Mouse (Mus musculus) midbrain, embryonic 15.5 days (tissue): Measurements from ENCODE around the gene Satb2. TPM values are rescaled to one million over a fixed set of nuclear protein-coding genes. Genes with fewer than 3 reads are reported as not detected.
A peak's percentile ranks its signal among the peaks of the same experiment; 100 is the strongest.

ENCODE experiments used
- ATAC-seq: fragments of 200-750 bp; cut with Nextera tagmentation; replicated peaks from 2 replicates; pipeline ENCODE4 v1.8.0; 2017; ENCODE audit warnings: moderate TSS enrichment
- H3K27ac ChIP-seq: fragments of 300-500 bp; sonication (generic); 2 replicates; pipeline ENCODE4 v1.5.1; 2015; ENCODE audit warnings: mild to moderate bottlenecking, inconsistent platforms
- H3K27me3 ChIP-seq: fragments of 300-500 bp; sonication (generic); replicated peaks from 2 replicates; pipeline ENCODE4 v1.6.1; 2015; ENCODE audit warnings: inconsistent platforms
- H3K36me3 ChIP-seq: fragments of 300-500 bp; sonication (generic); replicated peaks from 2 replicates; pipeline ENCODE4 v1.6.1; 2015; ENCODE audit warnings: inconsistent platforms
- H3K4me1 ChIP-seq: fragments of 300-500 bp; sonication (generic); 2 replicates; pipeline ENCODE4 v1.6.1; 2015; ENCODE audit warnings: inconsistent platforms
- H3K4me2 ChIP-seq: fragments of 300-500 bp; sonication (generic); 2 replicates; pipeline ENCODE4 v1.6.1; 2015; ENCODE audit warnings: inconsistent platforms, mild to moderate bottlenecking, moderate library complexity
- H3K4me3 ChIP-seq: fragments of 300-500 bp; sonication (generic); 2 replicates; pipeline ENCODE4 v1.5.1; 2015; ENCODE audit warnings: mild to moderate bottlenecking, inconsistent platforms
- H3K9ac ChIP-seq: fragments of 300-500 bp; sonication (generic); 2 replicates; pipeline ENCODE4 v1.6.1; 2015; ENCODE audit warnings: mild to moderate bottlenecking, inconsistent platforms
- H3K9me3 ChIP-seq: fragments of 300-500 bp; sonication (generic); 2 replicates; pipeline ENCODE4 v1.6.1; 2016; ENCODE audit warnings: inconsistent platforms
- WGBS: fragments of 180-500 bp; shearing (Covaris S2); methylation state at CpG from one replicate; pipeline ENCODE4 v1.1.7; 2015; ENCODE audit warnings: mixed read lengths; 5-methylcytosine and 5-hydroxymethylcytosine counted together
- polyA plus RNA-seq: library from polyadenylated mRNA; unstranded; fragments of >200 nt; fragmentation: Nextera tagmentation; extraction: Ambion mirVana; gene quantifications from 2 replicates; pipeline ENCODE4 v1.2.1, GENCODE M21; 2015

The Satb2 gene
- polyA plus RNA-seq, 1 experiment from 2014 or later, result 0.80 TPM

DNA sequence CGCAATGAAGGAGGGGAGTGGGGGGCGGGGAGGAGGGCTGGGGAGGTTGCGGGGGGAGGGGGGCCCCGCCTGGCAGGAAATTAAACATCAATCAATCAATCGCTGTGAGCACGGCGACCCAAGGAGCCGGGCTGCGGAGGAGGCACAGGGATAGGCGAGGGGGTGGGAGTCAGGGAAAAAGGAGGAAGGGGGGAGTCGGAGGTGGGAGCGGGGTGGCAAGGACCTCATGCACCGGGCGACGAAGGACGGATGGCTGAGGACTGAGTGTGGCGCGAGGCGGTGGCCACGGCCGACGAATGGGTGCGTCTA is 6.6 kb downstream of the Satb2 start:
- H3K9ac ChIP-seq, result peak overlapping the region; percentile 49
- WGBS, result under 1% methylated on average over 23 of the region's 23 CpGs

DNA sequence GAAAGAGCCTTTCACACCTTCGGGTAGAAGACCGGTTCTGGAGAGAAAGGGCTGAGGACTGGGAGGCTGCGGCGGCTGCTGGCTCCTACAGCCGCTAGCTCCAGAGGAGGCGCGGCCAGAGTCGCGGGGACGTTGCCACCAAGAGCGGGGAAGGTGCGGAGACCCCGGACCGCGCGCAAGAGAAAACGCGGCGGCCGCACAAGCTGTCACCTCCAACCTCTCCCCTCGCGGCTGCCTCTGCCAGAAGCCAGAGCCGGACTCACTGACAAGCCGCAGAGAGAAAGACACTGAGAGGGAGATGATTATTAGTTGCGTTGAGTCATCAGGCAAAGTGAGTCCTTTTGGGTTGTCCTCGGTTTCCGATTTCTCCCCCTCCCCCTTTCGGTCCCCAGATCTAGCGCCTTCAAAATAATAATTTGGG is 7.0 kb downstream of the Satb2 start:
- peaks cover 48% of the 10 kb centered on the region for H3K27me3 ChIP-seq
- peak overlapping the region; percentile 26; the same call in 1 of the 2 replicates for H3K9ac ChIP-seq
- peak; percentile 18 for ATAC-seq
- peak overlapping the region; percentile 100 for H3K4me2 ChIP-seq
- 0% methylated on average over 29 of the region's 29 CpGs for WGBS
- H3K36me3 ChIP-seq, result no peaks in the 10 kb centered on the region
- H3K4me1 ChIP-seq, result peaks cover 43% of the 10 kb centered on the region
- H3K4me3 ChIP-seq, result peak overlapping the region; percentile 67
- H3K27ac ChIP-seq, result no peak overlapping the region
- no peaks in the 10 kb centered on the region for H3K9me3 ChIP-seq

More for the DNA sequence above, 6.6 kb downstream of the Satb2 start:
- Histone ChIP-seq H3K9me3 (no peaks in the 10 kb centered on the region), H3K27me3 (peaks cover 50% of the 10 kb centered on the region), H3K4me1 (peaks cover 47% of the 10 kb centered on the region), H3K36me3 (no peaks in the 10 kb centered on the region), H3K4me2 (peak overlapping the region; percentile 100), H3K4me3 (peak overlapping the region; percentile 67), H3K27ac (peak overlapping the region; percentile 58; the same call in 1 of the 2 replicates)
- ATAC-seq, result no peak; the same call in 1 of the 2 replicates

DNA sequence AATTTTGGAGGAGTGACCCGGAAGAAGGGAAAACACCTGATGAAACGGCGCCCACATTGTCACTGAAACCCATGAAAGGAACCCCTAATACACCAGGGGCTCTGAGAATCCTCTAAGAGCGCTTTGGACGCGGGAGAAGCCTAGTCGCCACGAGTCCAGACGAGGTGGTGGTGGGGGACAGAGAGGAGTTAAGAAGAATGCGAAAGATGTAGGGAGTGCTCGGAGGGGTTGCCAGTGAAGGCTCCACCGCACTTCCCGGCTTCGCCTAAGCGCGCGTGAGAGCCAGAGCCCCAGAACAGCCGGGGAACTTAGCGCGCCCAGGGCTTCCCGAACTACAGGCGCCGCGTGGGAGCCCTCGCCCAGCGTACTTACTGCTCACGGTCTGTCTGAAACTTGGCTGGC is 7.7 kb downstream of the Satb2 start:
- Histone ChIP-seq H3K9me3 (no peaks in the 10 kb centered on the region), H3K9ac (0 out of 2 replicates have a peak overlapping the region, but pooled peaks have one; percentile 26), H3K4me2 (peak overlapping the region; percentile 100), H3K27ac (no peak overlapping the region), H3K36me3 (no peaks in the 10 kb centered on the region), H3K4me1 (peaks cover 43% of the 10 kb centered on the region), H3K4me3 (peak overlapping the region; percentile 67), H3K27me3 (peaks cover 43% of the 10 kb centered on the region)
- under 1% methylated on average over 27 of the region's 27 CpGs for WGBS
- no peak for ATAC-seq

DNA sequence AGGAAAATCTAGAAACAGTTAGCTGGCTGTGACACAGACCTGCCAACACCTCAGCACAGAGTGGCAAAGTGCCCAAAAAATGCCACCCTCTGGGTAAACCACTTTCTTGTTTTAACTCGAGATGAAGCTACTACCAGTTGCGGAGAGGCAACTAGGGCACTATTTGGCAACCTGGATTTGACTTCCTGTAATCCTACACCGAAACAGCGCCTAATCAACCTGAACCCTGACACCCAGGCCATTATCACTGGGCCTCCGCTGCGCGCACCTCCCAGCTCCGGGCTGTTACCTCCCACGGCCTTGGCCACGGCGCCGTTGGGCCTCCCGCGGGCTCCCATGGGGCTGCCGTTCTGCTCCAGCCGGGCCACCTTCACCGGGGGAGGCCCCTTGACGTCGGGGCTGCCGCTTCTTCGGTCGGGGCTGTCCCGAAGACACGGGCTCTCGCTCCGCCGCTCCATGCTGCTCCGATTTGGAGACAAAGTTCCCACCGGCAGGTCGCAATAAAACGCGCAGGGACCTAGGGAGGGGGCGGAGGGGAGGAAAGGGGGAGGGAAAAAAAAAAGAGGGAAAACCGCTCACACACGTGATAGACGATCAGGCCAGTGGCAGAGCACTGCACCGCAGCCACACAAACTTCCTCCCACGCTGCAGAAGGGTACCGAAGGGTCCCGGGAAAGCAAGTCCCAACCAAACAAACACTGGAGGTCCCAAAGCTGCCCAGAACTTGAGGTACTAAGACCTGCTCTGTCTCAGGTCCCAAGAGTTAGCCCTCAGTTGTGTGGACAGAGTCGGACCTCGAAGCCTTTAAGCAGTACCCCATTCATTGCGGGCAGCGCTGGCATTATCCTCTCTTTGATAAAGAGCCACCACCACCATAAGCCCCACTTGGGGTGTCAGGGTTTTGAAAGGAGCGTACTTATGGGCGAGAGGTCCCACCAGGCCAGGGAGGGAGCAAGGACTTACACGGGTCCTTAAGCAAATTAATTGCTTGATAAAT is 8.8 kb downstream of the Satb2 start:
- Histone ChIP-seq H3K9me3 (no peaks in the 10 kb centered on the region), H3K27me3 (peaks cover 37% of the 10 kb centered on the region), H3K4me2 (peak overlapping the region; percentile 100), H3K4me1 (peaks cover 43% of the 10 kb centered on the region), H3K27ac (no peak overlapping the region), H3K4me3 (peak overlapping the region; percentile 27), H3K36me3 (no peaks in the 10 kb centered on the region), H3K9ac (no peak overlapping the region)
- WGBS, result 2% methylated on average over 47 of the region's 47 CpGs
- no peak for ATAC-seq

DNA sequence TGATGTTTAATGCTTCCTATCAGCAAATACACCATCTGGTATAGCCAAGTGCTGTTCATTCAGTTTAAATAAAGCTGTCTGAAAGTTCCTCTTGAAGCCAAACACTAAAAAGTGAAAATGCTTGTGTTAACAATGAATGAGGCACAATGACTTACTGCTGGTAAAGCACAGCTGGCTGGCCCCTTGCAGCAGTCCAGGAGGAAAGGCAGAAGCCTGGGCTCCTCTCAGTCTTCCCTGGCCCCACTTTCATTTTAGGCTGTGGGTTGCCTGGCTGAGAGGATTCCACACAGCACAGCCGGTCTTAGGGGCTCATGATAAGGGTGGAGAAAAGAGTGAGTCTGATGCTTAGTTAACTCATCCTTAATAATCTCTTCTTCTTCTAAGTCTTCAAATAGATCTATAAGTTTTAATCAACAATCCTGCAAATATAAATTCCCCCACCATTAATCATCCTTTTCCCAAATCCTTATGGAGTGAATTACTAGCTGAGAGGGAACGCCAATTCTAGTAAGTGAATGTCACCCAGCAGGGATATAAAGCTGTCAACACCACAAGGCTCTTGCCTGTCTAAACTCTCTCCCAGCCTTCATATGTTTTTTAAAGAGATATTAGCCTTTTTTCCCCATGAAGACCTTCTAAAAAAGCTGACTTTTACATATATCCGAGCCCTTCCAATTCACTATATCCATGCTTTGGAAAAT is 12.4 kb downstream of the Satb2 start:
- 63% methylated on average over 3 of the region's 3 CpGs for WGBS
- no peak for ATAC-seq

DNA sequence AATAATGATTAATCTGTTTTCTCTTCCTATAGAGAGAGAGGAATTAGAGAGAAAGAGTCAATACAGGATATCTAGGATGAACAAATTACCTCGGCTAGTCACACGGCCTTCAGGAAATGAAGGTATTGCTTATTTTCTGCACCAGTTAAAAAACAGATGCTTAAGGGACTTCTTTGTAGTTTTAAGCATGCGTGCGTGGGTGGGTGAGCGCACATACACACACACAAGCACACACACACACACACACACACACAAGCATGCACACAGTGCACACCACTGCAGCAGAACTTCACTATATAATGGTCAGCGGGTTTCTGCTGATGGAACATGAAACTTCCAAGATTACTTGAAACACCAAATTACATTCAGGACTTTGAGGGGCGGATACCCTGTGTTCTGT is 14.0 kb downstream of the Satb2 start:
- no peaks in the 10 kb centered on the region for H3K9me3 ChIP-seq
- ATAC-seq, result no peak
- WGBS, result 91% methylated on average over 7 of the region's 7 CpGs
- H3K4me2 ChIP-seq, result no peak overlapping the region
- H3K27me3 ChIP-seq, result peaks cover 24% of the 10 kb centered on the region
- H3K27ac ChIP-seq, result no peak overlapping the region
- no peak overlapping the region for H3K4me3 ChIP-seq
- no peak overlapping the region for H3K9ac ChIP-seq
- no peaks in the 10 kb centered on the region for H3K36me3 ChIP-seq
- H3K4me1 ChIP-seq, result peaks cover 1% of the 10 kb centered on the region

More for the DNA sequence above, 12.4 kb downstream of the Satb2 start:
- H3K9me3 ChIP-seq, result no peaks in the 10 kb centered on the region
- no peak overlapping the region for H3K4me3 ChIP-seq
- no peak overlapping the region for H3K9ac ChIP-seq
- peaks cover 15% of the 10 kb centered on the region for H3K4me1 ChIP-seq
- peaks cover 37% of the 10 kb centered on the region for H3K27me3 ChIP-seq
- no peaks in the 10 kb centered on the region for H3K36me3 ChIP-seq
- H3K27ac ChIP-seq, result no peak overlapping the region
- H3K4me2 ChIP-seq, result no peak overlapping the region

DNA sequence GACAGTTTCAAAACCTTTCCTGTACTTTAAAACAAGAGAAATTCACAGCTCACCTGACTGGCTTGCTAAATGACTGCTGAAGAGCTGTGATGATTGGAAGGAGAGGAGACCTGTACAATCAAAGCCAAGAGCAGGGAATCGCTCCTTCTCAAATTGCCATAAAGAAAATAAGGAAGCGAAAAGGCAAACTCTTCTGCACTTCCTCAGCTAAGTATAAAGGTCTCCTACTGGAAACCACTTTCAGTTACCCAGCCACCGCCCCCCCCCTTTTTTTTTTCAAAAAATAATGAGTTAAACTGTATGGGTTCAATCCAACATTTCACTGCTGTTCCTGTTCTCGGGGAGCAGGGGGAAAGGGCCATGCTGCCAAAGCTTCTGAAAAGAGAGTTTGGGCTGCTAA is 15.2 kb downstream of the Satb2 start:
- Histone ChIP-seq H3K27me3 (peaks cover 12% of the 10 kb centered on the region), H3K9ac (no peak overlapping the region), H3K4me2 (no peak overlapping the region), H3K9me3 (no peaks in the 10 kb centered on the region), H3K4me1 (no peaks in the 10 kb centered on the region), H3K36me3 (no peaks in the 10 kb centered on the region), H3K27ac (no peak overlapping the region), H3K4me3 (no peak overlapping the region)
- 73% methylated on average over 4 of the region's 4 CpGs for WGBS
- no peak for ATAC-seq

DNA sequence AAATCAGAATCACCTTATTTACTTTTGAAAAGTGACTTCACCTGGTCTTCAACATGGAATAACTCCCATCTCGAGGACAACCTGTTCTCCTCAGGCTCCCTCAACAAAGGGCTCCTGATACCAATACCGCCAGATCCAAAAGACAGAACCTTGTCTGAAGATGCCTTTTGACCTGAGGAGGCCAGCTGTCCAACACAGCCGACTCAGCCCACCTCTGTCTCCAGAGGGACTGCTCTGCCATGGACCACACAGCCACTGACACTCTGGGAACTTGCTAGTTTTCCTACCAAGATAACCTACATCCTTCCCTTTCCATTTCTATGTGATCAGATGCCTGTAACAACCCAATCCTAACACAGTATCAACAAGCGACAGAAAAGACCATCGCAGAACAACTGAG is 19.5 kb downstream of the Satb2 start:
- Histone ChIP-seq H3K4me1 (no peaks in the 10 kb centered on the region), H3K27me3 (no peaks in the 10 kb centered on the region), H3K4me2 (no peak overlapping the region), H3K36me3 (no peaks in the 10 kb centered on the region), H3K27ac (no peak overlapping the region), H3K9ac (no peak overlapping the region), H3K4me3 (no peak overlapping the region), H3K9me3 (no peaks in the 10 kb centered on the region)
- no peak for ATAC-seq
- WGBS, result 92% methylated on average over 5 of the region's 5 CpGs

DNA sequence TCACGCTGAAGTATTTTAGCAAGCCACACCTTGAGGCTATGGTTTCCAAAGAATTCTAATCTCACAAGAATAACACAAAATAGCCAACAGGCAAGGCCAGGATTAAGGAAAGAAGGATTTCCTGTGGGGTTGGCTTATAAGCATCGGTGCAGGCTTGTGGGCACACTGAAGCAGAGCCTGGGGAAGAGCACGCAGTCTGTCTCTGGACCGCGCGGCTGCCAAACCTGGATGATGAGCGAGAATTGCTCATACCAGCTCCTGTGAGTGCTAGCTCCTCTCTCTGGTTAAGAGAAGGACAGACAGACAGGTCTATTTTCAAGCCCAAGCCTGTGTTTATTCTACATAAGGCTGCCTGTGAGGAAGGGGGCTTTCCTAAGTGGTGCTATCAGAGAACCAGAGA is 20.5 kb downstream of the Satb2 start:
- Histone ChIP-seq H3K36me3 (no peaks in the 10 kb centered on the region), H3K27ac (no peak overlapping the region), H3K9ac (no peak overlapping the region), H3K4me1 (no peaks in the 10 kb centered on the region), H3K27me3 (no peaks in the 10 kb centered on the region), H3K4me3 (no peak overlapping the region), H3K9me3 (no peaks in the 10 kb centered on the region), H3K4me2 (no peak overlapping the region)
- WGBS, result 87% methylated on average over 7 of the region's 7 CpGs
- ATAC-seq, result no peak

DNA sequence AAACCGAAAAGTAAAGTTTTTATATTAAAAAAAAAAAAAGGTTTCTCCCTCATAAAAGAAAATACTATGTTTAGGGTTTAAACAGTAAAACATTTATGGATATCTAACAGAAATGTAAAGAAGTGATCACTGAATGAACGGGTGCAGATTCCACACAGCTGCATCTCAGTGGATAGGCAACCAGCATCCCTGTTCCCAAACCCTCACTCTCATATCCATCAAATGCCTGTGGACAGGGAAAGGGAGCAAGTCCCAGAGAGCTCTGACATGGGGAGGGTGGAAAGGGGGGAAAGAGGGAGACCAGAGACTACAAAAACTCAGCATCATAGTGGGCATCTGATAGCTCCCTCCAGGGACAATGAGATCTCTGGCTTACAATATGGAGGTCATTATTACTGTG is 21.6 kb downstream of the Satb2 start:
- H3K9ac ChIP-seq, result no peak overlapping the region
- H3K4me1 ChIP-seq, result no peaks in the 10 kb centered on the region
- H3K4me2 ChIP-seq, result no peak overlapping the region
- no peaks in the 10 kb centered on the region for H3K9me3 ChIP-seq
- H3K27me3 ChIP-seq, result no peaks in the 10 kb centered on the region
- no peak for ATAC-seq
- H3K4me3 ChIP-seq, result no peak overlapping the region
- WGBS, result 95% methylated on average over 2 of the region's 2 CpGs
- H3K36me3 ChIP-seq, result no peaks in the 10 kb centered on the region
- no peak overlapping the region for H3K27ac ChIP-seq

DNA sequence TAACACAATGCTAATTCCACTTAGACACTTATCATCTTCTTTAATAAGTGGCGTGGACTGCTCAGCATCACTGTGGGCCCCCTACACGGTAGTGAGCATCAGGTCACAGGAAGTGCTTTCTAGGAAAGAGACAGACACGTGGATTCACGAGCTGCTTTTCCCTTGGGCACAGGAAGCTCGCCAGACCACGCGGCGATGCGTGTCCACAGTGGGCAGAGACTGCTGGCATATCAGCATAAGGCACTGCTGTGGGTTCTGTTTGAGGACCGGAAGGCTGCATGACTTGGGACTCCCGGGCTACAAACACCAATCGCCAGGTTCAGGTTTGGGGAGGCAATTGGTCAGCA is 22.7 kb downstream of the Satb2 start:
- ATAC-seq, result no peak
- 80% methylated on average over 12 of the region's 12 CpGs for WGBS
- H3K9ac ChIP-seq, result no peak overlapping the region
- H3K4me2 ChIP-seq, result no peak overlapping the region
- no peak overlapping the region for H3K4me3 ChIP-seq
- H3K27ac ChIP-seq, result no peak overlapping the region
- no peaks in the 10 kb centered on the region for H3K36me3 ChIP-seq
- H3K9me3 ChIP-seq, result no peaks in the 10 kb centered on the region
- no peaks in the 10 kb centered on the region for H3K27me3 ChIP-seq
- H3K4me1 ChIP-seq, result no peaks in the 10 kb centered on the region

DNA sequence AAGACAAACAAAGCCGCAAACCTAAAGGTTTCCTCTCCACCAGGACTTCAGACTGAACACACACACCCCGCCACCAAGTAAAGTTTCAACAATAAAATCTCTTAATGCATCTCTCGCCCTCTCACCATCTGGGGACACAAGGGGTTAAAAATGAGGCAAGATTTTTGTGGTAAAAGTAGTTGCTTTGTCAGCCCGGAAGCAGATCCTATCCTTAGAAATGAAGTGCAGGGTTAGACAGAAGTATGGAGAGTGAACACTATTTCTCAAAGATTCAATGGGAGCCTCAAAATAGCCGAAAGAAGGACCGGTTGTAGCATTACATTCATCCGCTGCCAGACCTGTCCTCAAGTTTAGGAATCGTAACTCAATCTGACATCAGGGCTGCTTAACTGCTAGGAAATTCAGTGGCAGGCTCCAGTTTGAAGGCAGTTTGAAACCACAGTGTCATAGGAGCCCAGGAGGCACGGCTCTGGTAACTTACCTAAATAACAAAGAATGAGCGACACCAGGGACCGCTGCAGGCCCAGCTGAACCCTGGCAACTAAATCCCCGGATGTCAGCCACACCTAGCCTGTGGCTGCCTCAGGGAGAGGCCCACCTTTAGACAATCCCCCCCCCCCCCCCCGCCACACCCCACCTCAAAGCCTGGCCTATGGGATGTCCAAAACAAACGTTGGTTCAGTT is 23.3 kb downstream of the Satb2 start:
- Histone ChIP-seq H3K4me3 (no peak overlapping the region), H3K4me1 (no peaks in the 10 kb centered on the region), H3K36me3 (no peaks in the 10 kb centered on the region), H3K9ac (no peak overlapping the region), H3K27me3 (no peaks in the 10 kb centered on the region), H3K27ac (no peak overlapping the region), H3K4me2 (no peak overlapping the region), H3K9me3 (no peaks in the 10 kb centered on the region)
- 75% methylated on average over 14 of the region's 14 CpGs for WGBS
- ATAC-seq, result no peak
